Mouse (Mus musculus): ENCODE results near the gene Blmh.

DNA sequence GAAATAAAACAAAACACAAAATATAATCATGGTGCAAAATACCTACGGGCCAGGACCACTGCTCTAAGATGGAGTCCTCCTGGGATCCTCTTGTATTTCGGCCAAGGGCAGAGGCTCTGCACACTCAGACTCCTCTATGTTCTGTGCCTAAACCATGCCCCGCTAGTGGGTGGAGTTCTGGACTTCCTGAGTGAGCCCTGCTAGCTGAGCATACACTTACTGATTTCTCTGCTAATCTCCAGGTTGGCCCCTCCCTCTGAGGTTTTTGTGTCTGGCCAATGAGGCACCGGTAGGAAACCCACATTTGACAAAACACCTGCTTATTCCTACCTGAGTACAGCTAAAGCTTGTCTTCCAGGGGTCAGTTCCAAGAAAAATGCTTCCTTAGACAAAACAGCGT, 76.1 kb downstream of the Blmh start:
- TF ChIP-seq CTCF (IDR thresholded peaks at IDR 0.05; ENCODE audit: low read depth) (no peak), EP300 (optimal IDR thresholded peaks at IDR 0.05) (no peak)
